Mouse (Mus musculus): ENCODE data around the gene Faah.

Gene Faah

DNA sequence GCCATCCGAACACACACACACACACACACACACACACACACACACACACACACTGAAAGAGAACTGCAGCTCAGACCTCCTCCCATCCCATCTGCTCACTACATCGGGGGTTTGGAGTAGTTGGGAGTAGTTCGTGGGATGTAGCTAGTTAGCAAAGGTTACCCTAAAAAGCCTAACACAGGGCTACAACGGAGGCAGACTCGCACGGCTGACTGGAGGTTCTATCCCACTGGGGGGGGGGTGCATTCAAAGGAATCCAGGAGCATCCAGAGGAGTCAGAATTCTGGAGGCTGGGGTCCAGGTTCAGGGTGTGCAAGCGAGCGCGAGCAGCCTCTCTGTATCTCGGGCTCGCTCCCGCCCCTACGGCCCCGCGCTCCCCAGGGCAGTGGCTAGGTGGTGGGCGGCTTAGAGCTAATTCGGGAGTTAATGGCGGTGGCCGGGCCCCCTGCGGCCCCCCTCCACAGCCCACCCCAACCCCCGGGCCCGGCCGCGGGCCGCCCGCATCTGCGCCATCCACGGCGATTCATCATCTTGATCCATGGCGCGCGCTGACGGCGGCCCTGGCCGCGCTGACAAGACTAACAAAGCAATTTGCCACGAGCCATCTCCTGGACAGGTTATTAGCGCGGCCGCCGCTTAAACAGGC lies 73.9 kb downstream of the Faah start:
- no peak for DNase-seq (ENCODE audit: low spot score in 2 of 2)

DNA sequence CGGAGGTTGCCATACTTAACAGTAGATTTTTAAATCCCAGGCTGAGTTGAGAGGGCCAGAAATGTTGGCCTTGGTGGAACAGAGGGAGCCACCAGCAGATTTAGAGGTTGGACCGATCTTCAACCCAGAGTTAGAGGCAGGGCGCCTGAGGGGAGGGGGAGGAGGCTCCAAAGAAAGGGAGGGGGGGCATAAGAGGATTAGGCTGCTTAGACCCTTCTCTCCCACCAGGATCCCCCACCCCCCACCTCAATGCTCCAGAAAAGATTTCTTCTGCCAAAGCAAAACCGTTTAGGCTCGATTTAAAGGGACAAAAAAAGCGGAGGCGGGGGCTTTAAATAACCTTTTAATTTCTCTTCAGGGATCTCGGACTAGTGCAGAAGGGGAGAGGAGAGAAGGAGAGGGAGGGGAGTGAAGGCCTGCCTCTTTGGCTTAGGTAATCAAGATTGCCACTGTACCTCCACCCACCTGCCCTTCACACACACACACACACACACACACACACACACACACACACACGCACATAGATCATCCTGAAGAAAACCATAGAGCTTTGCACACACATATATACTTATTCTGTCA lies 76.4 kb downstream of the Faah start:
- no peak for DNase-seq (ENCODE audit: low spot score in 2 of 2)

DNA sequence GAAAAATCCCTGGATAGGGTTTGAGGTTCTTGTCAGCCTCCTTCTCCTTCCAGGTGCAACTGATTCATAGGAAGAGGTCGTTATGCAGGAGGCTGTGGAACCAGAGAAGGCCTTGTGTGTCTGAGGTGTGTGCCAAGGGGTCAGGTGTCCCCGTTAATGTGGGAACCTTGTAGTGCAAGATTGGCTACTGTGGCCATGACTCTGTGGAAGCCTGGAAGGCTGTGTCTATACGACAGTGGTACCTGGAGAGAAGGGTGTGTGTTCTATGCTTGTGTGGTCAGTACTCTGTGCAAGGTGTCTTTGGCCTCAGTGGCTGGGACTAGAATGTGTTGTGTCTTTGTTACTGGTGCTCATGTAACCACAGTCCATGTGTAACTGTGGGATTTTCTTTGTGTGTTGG lies 77.0 kb downstream of the Faah start:
- no peak for DNase-seq (ENCODE audit: low spot score in 2 of 2)

DNA sequence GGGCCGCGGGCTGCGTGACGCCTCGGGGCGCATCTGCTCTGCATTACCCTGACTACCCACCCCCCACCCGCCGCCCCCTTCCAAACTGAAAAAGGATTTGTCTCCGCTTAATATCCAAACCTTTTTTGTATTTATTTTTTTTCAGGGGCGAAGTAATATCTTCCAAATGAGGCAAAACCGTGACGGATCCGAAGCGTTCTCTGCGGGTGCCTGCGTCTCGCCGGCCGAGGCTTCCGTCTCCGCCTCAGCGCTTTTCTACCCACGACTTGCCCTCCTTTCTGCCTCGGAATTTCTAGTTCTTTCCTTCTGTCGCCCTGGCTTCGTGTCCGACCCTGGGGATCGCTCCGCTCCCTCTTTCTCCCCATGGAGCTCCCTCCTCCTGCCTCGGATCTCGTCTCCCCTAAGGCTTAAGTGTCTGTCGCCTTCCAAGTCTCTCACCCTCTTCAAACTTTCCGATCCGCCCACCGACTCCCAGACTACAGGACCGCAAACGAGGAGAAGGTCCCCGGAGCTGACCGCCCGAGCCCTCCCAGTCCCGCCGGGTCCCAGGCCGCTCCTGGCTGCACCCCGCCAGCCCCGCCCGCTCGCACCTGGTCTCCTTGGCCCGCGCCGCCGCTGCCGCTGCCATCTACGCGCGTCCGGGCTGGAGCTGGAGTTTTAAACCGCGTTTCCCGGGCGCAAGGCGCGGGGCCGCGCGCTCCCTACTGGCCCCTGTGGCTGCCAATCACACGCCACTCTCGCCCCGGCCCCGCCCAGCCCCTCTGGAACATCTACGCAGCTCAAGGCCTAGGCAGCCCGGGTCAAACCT lies 78.2 kb downstream of the Faah start, which contains the start of gene Dmbx1:
Gene Dmbx1, minus strand, starts transcription at position 632 of the 808 bp plus-strand sequence.
- DNase-seq (ENCODE audit: low spot score in 2 of 2), result no peak

DNA sequence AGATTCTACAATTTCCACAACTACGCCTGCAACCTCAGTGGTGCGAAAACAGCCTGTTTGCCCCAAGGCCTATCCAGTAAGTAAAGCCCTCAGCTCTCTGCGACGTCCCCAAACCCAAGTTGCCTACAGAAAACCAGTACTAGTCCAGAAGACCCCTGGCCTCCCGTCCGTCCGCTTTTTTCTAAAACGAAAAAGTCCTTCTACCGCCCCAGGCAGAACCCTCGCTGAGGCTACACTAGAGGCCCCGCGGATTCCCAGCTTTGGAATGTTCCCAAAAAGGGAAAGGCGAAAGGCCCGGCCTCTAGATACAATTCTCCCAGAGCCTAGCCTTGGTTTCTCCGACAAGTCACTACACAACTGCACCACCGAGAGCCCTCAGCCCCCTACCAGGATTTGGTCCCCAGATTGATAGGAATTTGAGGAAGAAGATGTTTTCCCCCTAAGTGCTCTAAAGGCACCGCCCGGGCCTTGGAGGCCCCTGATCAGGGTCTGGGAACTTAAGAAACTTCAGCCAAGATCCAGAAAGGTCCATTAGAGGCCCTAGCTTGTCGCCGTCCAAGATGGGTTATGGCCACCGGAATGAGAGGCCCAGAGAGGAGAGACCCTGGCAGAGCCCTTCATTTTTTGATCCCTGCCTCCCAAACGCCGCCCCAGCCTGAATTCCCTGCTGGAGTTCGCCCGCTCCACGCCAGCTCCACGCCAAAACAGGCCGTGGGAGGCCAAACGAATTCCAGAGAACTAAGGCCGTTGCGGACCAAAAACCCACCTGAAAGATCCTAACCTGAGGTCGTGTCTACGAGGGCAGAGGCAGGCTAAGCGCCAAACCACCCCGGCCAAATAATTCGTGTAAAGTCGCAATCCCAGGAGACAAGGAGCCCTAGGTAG lies 79.2 kb downstream of the Faah start:
- peak; percentile 43 to 71 for DNase-seq (ENCODE audit: low spot score in 2 of 2)

DNA sequence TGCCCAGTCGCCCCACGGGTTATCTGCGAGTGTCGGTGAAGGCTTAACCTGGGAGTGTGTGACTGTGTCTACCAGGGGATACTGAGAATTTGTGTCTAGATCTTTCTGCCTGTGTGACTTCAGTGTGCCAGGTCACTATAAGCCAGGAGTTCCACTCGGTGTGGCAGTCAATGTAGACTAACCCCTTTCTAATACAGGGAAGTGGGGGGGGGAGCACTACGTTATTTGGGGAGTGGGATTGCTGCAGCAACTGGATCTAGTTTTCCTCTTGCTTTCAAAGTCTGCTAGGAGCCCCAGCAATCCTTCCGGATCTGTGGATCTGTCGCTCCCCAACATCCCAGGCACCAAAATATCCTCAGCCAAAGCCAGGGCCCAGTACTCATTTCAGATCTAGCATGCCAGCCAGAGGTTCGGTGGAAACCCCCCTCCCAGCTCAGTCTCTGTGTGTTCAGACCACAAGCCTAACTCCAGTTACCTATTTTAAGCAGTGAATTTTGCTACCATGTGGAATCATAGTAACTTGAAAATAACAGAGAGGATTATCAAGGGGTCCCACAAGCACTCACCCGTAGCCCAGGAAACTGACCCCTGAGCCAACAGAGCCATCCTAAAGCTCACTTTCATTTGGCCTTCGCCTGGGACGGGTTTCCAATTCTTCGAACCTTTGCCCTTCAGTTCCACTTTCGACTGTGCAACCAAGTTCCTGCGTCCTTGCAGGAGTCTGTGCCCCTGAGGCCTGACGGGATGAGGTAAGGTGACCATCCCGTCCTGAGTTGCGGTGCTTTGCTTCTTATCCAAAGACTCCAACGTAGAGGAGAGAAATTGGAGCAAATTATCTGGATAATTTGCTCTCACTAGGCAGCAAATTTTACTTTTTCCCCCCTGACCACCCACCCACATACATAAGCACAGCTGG lies 80.4 kb downstream of the Faah start:
- DNase-seq (ENCODE audit: low spot score in 2 of 2), result no peak

DNA sequence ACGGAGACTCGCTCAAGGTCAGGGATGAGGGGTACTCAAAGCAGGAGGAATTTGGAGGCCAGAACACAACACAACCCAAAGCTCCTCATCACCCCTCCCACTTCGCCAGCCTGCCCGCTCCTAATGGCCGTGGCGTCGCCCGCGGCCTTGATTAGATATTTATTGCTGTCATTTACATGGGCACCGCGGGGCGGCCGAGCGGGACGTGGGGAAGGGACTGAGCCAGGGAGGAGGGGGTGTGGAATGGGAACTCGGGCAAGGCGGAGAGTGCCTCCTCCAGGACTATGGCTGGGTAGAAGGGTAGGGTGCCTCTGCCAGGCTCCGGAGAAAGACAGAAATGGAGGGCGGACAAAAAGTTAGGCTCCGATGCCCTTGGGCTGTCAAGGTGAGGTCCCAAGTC lies 81.1 kb downstream of the Faah start:
- no peak for DNase-seq (ENCODE audit: low spot score in 2 of 2)

DNA sequence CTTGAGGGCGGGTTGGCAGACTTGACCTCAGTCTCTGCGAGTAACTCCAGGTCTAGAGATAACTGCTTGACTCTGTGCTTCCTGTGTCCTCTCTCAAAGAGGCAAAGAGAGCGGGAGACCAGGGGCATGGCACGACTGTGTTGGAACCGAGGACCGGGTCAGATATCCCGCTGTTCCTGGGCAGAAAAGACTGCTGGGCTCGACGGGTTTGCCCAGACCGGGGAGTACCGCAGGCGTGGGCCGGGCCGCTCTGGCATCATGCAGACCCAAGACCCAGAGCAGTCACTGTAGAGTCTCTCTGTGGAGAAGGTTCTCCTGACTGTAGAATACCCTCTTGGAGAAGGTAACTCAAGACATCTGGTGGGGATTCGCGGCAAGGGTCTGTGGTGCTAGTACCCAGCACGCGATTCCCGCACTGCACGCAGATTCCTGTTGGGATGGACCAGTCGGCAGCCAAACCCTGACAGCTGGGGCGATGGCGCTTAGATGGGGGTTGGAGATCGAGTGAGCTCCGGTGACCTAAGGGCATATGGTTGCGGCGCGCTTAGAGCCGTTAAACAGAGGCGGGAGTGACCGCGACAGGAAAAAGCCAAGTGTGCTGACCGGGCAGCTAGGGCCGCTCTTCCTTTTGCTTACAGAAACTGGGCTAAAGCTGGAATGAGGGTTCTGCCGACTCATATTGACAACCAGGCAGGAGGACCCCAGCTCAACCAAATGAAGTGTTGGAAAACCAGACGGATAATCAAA lies 81.7 kb downstream of the Faah start:
- DNase-seq (ENCODE audit: low spot score in 2 of 2), result no peak

DNA sequence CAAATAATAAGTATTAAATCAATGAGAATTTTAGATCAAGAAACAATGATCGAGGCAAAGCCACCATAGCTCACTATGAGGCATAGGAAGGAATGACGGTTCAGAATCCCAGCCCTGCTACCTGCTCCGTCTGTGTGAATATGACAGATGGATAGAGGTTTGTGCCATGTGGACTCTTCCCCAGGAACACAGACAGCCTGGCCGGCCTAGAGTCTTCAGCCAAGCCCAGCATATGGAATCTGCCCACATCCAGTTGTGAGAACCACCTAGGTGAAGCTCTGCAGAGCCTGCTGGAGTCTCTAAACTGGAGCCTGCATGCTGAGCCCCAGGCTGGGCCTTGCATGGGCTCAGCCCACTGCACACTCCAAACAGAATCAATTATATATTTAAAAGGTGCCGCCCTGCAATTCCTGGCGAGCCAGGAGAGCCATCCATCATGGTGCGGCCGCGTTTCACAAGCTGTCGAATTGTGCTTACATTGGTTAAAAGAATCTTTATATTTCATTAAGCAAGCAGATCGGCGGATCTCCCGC lies 86.1 kb downstream of the Faah start:
- no peak for DNase-seq (ENCODE audit: low spot score in 2 of 2)

DNA sequence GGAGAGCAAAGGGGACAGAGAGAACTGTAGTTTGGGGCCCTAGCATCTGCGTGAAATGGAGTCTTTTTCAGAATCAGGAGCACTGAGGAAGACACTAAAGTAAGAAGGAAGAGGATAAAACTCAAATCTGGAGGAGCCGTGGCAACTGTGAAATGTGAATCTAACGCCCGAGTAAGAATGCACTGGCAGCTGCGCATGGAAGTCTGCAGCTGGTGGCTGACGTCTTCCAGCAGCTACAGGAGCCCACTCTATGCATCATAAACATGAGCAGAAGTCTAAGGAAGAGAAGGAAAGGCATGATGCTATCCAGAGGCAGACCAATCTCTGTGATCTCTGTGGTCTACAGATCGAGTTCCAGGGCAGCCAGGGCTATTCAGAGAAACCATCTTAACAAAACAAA lies 90.1 kb downstream of the Faah start:
- no peak for DNase-seq (ENCODE audit: low spot score in 2 of 2)

DNA sequence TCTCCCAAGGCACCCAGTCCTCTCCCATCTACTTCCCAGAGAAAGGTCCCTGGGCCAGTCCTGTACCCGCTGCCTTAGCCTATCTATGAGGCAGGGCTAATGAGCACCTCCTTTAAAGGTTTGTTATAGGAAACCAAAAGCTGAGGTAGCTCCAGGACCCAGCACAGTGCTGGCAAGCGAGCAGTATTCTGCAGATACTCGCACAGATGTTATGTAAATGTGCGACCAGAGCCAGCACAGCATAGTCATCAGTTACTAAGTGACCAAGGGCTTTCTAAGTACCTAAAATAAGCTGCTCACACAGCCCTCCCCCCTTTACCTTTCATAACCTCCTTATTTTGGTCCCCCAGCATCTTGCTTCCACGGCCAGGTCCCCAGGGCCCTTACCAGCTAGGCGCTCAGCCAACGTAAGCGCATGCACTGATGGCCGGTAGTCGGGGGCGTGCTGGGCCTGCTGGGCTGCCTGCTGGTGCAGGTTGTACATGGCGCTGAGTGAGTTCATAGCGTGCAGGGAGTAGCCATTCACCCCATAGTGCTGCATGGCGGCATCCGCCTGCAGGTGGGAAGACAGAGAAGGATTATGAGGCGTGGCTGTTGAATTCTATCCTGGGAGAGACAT lies 94.4 kb downstream of the Faah start:
- DNase-seq (ENCODE audit: low spot score in 2 of 2), result no peak

DNA sequence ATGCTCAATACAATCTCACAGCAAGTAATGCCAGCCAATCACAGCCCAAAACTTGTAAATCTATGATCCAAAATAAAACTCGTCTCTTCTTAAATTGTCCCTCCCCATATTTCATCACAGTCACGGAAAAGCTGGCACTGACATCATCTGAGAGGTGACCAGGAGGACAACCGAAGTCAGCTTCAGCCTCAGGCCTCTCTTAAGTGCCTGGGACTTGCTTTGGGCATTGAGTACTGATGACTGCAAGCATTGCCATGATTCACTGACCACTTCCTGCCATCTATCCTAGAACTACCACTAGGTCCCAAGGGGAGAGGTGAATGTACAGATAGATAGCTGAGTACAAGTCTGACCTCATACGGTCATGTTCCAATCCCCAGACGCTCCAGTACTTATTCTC lies 95.0 kb downstream of the Faah start:
- no peak for DNase-seq (ENCODE audit: low spot score in 2 of 2)

DNA sequence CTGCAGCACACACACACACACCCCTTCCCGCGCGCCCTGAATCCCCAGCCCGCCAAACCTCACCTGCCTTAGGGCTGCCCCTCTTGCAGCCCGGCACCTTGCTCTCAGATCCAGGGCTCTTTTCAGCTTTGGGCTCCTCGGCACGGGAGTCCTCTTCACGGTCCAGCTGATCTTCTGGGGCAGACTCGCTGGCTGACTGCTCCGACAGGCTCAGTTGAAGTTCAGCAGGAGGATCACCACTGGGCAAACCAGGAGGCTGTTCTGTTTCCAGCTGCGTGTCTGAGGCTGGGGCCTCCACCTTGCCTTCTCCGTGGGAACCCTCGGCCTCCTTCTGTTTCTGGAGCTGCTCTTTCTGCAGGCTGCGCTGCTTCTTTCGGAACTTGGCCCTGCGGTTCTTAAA lies 97.8 kb downstream of the Faah start:
- DNase-seq (ENCODE audit: low spot score in 2 of 2), result no peak

Data from frontal cortex, postnatal 36 days (tissue).